In the genomic region with DNA sequence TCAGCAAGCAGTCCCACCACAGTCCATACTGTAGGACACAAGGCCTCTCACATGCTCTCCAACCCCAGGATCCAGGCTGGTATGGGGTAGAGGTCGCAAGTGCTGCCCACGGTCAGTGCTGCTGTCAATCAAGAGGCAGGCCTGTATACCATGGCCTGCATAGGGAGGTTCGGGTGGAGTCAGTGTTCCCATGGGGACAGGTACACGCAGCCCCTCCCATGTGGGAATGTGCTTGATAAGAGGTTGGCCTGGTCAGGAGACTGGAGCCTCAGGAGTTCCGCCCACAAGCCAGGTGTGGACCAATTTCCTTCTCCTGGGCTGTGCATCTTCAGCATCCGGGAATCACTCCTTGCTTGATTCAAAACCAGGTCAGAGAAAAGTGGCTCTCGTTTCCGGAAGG, we compare ENCODE assay signal across 16 mouse cellular contexts.
"Had no signal": no experiment of that assay in that cellular context is flagged by ENCODE, and none has a peak within 500 bp of the region (broad histone marks: within the 10 kb centered on the region; RNA-seq: fewer than 3 reads in every experiment).

No protein-coding gene starts in this region.

- H3K4me3 ChIP-seq: limb, embryonic 13.5 days; liver, embryonic 13.5 days; midbrain, embryonic 12.5 days; midbrain, embryonic 15.5 days; neural tube, embryonic 12.5 days; neural tube, embryonic 15.5 days had no signal

- H3K4me1 ChIP-seq: liver, embryonic 13.5 days had no signal

- H3K27me3 ChIP-seq: limb, embryonic 13.5 days; liver, embryonic 13.5 days; midbrain, embryonic 12.5 days; midbrain, embryonic 15.5 days; neural tube, embryonic 12.5 days; neural tube, embryonic 15.5 days had no signal

- DNase-seq: kidney, adult 18-20 months; kidney, adult 9 months; kidney, postnatal 14 days; kidney, postnatal 4 days; left cerebral cortex, postnatal 4 days; liver, embryonic 13.5 days; lung, adult 2 months; lung, postnatal 14 days; lung, postnatal 4 days; thymus, adult 18-20 months; thymus, postnatal 36 days had no signal

- H3K9me3 ChIP-seq: limb, embryonic 13.5 days; liver, embryonic 13.5 days; midbrain, embryonic 12.5 days; midbrain, embryonic 15.5 days; neural tube, embryonic 12.5 days; neural tube, embryonic 15.5 days had no signal

- H3K9ac ChIP-seq: limb, embryonic 13.5 days; liver, embryonic 13.5 days; midbrain, embryonic 12.5 days; midbrain, embryonic 15.5 days; neural tube, embryonic 12.5 days; neural tube, embryonic 15.5 days had no signal

- H3K4me2 ChIP-seq: limb, embryonic 13.5 days; liver, embryonic 13.5 days; midbrain, embryonic 12.5 days; midbrain, embryonic 15.5 days; neural tube, embryonic 12.5 days; neural tube, embryonic 15.5 days had no signal

- H3K36me3 ChIP-seq: liver, embryonic 13.5 days; midbrain, embryonic 15.5 days; neural tube, embryonic 12.5 days; neural tube, embryonic 15.5 days had no signal

- H3K27ac ChIP-seq: limb, embryonic 13.5 days; liver, embryonic 13.5 days; midbrain, embryonic 12.5 days; midbrain, embryonic 15.5 days; neural tube, embryonic 12.5 days; neural tube, embryonic 15.5 days had no signal

- ATAC-seq: midbrain, embryonic 15.5 days had no signal
